Mouse (Mus musculus) heart, embryonic 11.5 days (tissue): ENCODE results near the gene Rin2. TPM values are rescaled to one million over a fixed set of nuclear protein-coding genes. Genes with fewer than 3 reads are reported as not detected.

Experiments
- ATAC-seq: fragments of 200-750 bp; cut with Nextera tagmentation; replicated peaks from 2 replicates; pipeline ENCODE4 v1.8.0; 2017; ENCODE audit warnings: moderate library complexity; ENCODE audit not compliant: insufficient number of reproducible peaks, low FRiP score, low TSS enrichment
- H3K27ac ChIP-seq: fragments of 300-500 bp; sonication (generic); 2 replicates; pipeline ENCODE4 v1.5.1; 2014; ENCODE audit warnings: mild to moderate bottlenecking, low read depth, low read length
- H3K27me3 ChIP-seq: fragments of 300-500 bp; sonication (generic); 2 replicates; pipeline ENCODE4 v1.6.1; 2014; ENCODE audit warnings: mild to moderate bottlenecking, low read length, mixed read lengths; ENCODE audit not compliant: control insufficient read depth, insufficient read depth
- H3K36me3 ChIP-seq: fragments of 300-500 bp; sonication (generic); 2 replicates; pipeline ENCODE4 v1.6.1; 2014; ENCODE audit warnings: mild to moderate bottlenecking, low read length, moderate library complexity, mixed read lengths; ENCODE audit not compliant: control insufficient read depth, insufficient read depth
- H3K4me1 ChIP-seq: fragments of 300-500 bp; sonication (generic); 2 replicates; pipeline ENCODE4 v1.6.1; 2014; ENCODE audit warnings: low read length; ENCODE audit not compliant: control insufficient read depth, insufficient read depth
- H3K4me2 ChIP-seq: fragments of 300-500 bp; sonication (generic); 2 replicates; pipeline ENCODE4 v1.6.1; 2014; ENCODE audit warnings: mild to moderate bottlenecking, moderate library complexity
- H3K4me3 ChIP-seq: fragments of 300-500 bp; sonication (generic); 2 replicates; pipeline ENCODE4 v1.5.1; 2014; ENCODE audit warnings: low read depth, low read length
- H3K9ac ChIP-seq: fragments of 300-500 bp; sonication (generic); 2 replicates; pipeline ENCODE4 v1.6.1; 2014; ENCODE audit warnings: mild to moderate bottlenecking, low read depth, low read length, moderate library complexity
- H3K9me3 ChIP-seq: fragments of 300-500 bp; sonication (generic); replicated peaks from 2 replicates; pipeline ENCODE4 v1.6.1; 2016; ENCODE audit warnings: low read length; ENCODE audit not compliant: control insufficient read depth
- WGBS: fragments of 180-500 bp; shearing (Covaris S2); extraction: QIAGEN DNeasy Blood & Tissue Kit; methylation state at CpG from one replicate; pipeline ENCODE4 v1.1.7; 2014; ENCODE audit not compliant: insufficient replicate concordance; 5-methylcytosine and 5-hydroxymethylcytosine counted together
- polyA plus RNA-seq: library from polyadenylated mRNA; unstranded; fragments of >200 nt; fragmentation: Nextera tagmentation; extraction: Ambion mirVana; gene quantifications from 2 replicates; pipeline ENCODE4 v1.2.1, GENCODE M21; 2014

Rin2 gene
- polyA plus RNA-seq, 1 experiment from 2014 or later = 16.3 TPM

- no peak overlapping the region for H3K4me2 ChIP-seq
- H3K27me3 ChIP-seq = no peaks in the 10 kb centered on the region
- H3K9me3 ChIP-seq = no peaks in the 10 kb centered on the region
- no peak overlapping the region for H3K4me3 ChIP-seq
- 72% methylated on average over 5 of the region's 5 CpGs for WGBS
- H3K27ac ChIP-seq = no peak overlapping the region
- H3K36me3 ChIP-seq = no peaks in the 10 kb centered on the region
- no peak for ATAC-seq
- peaks cover 4% of the 10 kb centered on the region; the same call in 1 of the 2 replicates for H3K4me1 ChIP-seq
- H3K9ac ChIP-seq = no peak overlapping the region
Measured at GRCm38 (mm10) chr2:145749645-145750044, 74.6 kb downstream of the Rin2 start.

- Histone ChIP-seq H3K9ac (no peak overlapping the region), H3K4me2 (no peak overlapping the region), H3K27ac (no peak overlapping the region), H3K36me3 (no peaks in the 10 kb centered on the region), H3K27me3 (no peaks in the 10 kb centered on the region), H3K9me3 (no peaks in the 10 kb centered on the region), H3K4me3 (no peak overlapping the region), H3K4me1 (peaks cover 4% of the 10 kb centered on the region; the same call in 1 of the 2 replicates)
- no peak for ATAC-seq
- WGBS = 62% methylated on average over 6 of the region's 6 CpGs
Measured at GRCm38 (mm10) chr2:145752572-145752971, 77.6 kb downstream of the Rin2 start.

- Histone ChIP-seq H3K4me3 (no peak overlapping the region), H3K27me3 (no peaks in the 10 kb centered on the region), H3K36me3 (no peaks in the 10 kb centered on the region), H3K4me1 (peaks cover 4% of the 10 kb centered on the region; the same call in 1 of the 2 replicates), H3K4me2 (no peak overlapping the region), H3K9ac (no peak overlapping the region), H3K9me3 (no peaks in the 10 kb centered on the region), H3K27ac (no peak overlapping the region)
- WGBS = 53% methylated on average over 7 of the region's 7 CpGs
- ATAC-seq = no peak
Measured at GRCm38 (mm10) chr2:145753973-145754372, 79.0 kb downstream of the Rin2 start.

- H3K4me3 ChIP-seq = no peak overlapping the region
- ATAC-seq = no peak
- whole genome bisulfite sequencing = 69% methylated on average over 12 of the region's 12 CpGs
- no peak overlapping the region for H3K9ac ChIP-seq
- no peaks in the 10 kb centered on the region for H3K27me3 ChIP-seq
- peaks cover 4% of the 10 kb centered on the region; the same call in 1 of the 2 replicates for H3K4me1 ChIP-seq
- no peaks in the 10 kb centered on the region for H3K9me3 ChIP-seq
- H3K27ac ChIP-seq = no peak overlapping the region
- H3K36me3 ChIP-seq = no peaks in the 10 kb centered on the region
- H3K4me2 ChIP-seq = no peak overlapping the region
Measured at GRCm38 (mm10) chr2:145755864-145756822, 81.1 kb downstream of the Rin2 start.

- H3K9ac ChIP-seq = no peak overlapping the region
- no peak for ATAC-seq
- no peaks in the 10 kb centered on the region for H3K9me3 ChIP-seq
- H3K27ac ChIP-seq = no peak overlapping the region
- no peaks in the 10 kb centered on the region for H3K27me3 ChIP-seq
- H3K4me3 ChIP-seq = no peak overlapping the region
- 67% methylated on average over 3 of the region's 3 CpGs for WGBS
- H3K36me3 ChIP-seq = no peaks in the 10 kb centered on the region
- H3K4me2 ChIP-seq = no peak overlapping the region
- no peaks in the 10 kb centered on the region for H3K4me1 ChIP-seq
Measured at GRCm38 (mm10) chr2:145760121-145760520, 85.1 kb downstream of the Rin2 start.

GRCm38 (mm10) chr2:145761436-145761835 lies 86.4 kb downstream of the Rin2 start:
- no peak overlapping the region for H3K9ac ChIP-seq
- H3K4me2 ChIP-seq = no peak overlapping the region
- no peak overlapping the region for H3K4me3 ChIP-seq
- H3K4me1 ChIP-seq = no peaks in the 10 kb centered on the region
- no peak overlapping the region for H3K27ac ChIP-seq
- H3K9me3 ChIP-seq = no peaks in the 10 kb centered on the region
- no peaks in the 10 kb centered on the region for H3K27me3 ChIP-seq
- ATAC-seq = no peak; the same call in 1 of the 2 replicates
- H3K36me3 ChIP-seq = no peaks in the 10 kb centered on the region

GRCm38 (mm10) chr2:145769964-145770363 lies 94.9 kb downstream of the Rin2 start:
- Histone ChIP-seq H3K4me3 (no peak overlapping the region), H3K27ac (0 out of 2 replicates have a peak overlapping the region, but pooled peaks have one; percentile 1), H3K27me3 (no peaks in the 10 kb centered on the region), H3K9me3 (no peaks in the 10 kb centered on the region), H3K36me3 (no peaks in the 10 kb centered on the region), H3K4me1 (peaks cover 26% of the 10 kb centered on the region), H3K4me2 (peak overlapping the region; percentile 4; the same call in 1 of the 2 replicates), H3K9ac (peak overlapping the region; percentile 16; the same call in 1 of the 2 replicates)
- 26% methylated on average over 10 of the region's 10 CpGs for WGBS
- no peak for ATAC-seq

GRCm38 (mm10) chr2:145770730-145771536 lies 95.9 kb downstream of the Rin2 start:
- H3K27ac ChIP-seq = no peak overlapping the region

More at GRCm38 (mm10) chr2:145770730-145771536, 95.9 kb downstream of the Rin2 start:
- Histone ChIP-seq H3K36me3 (no peaks in the 10 kb centered on the region), H3K27me3 (no peaks in the 10 kb centered on the region), H3K4me1 (peaks cover 26% of the 10 kb centered on the region), H3K4me2 (no peak overlapping the region), H3K9ac (0 out of 2 replicates have a peak overlapping the region, but pooled peaks have one; percentile 16), H3K9me3 (no peaks in the 10 kb centered on the region), H3K4me3 (no peak overlapping the region)
- 75% methylated on average over 7 of the region's 7 CpGs for WGBS
- ATAC-seq = no peak
